Mouse (Mus musculus): ENCODE results near the gene Ndufaf1.
A peak's percentile ranks its signal among the peaks of the same experiment; 100 is the strongest.
"Not testable (repeated sequence)": the region's sequence is repeated elsewhere in the genome, so short reads cannot be mapped to it uniquely, and the experiment has no call there.

The Ndufaf1 gene

GRCm38 (mm10) chr2:119662220-119663182 lies at the start of gene Ndufaf1:
Gene Ndufaf1, minus strand, starts transcription at chr2:119662827.
- DNase-seq (ENCODE audit: extremely low read depth, low read depth), result peak; percentile 87

DNA sequence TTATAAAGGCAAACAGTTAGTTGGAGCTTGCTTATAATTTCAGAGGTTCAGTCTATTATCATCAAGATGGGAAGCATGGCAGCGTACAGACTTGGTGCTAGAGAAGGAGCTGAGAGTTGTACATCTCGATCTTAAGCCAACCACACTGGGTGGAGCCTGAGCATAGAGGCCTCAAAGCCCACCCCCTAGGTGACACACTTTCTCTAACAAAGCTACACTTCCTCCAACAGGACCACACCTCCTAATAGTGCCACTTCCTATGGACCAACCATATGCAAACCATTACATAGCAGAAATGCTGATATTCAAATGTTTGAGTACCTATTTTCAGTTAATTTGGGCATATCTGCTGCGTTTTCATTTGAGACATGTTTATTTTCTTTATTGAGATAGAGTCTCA lies 47.4 kb upstream of the Ndufaf1 start:
- DNase-seq (ENCODE audit: extremely low read depth, low read depth), result no peak

DNA sequence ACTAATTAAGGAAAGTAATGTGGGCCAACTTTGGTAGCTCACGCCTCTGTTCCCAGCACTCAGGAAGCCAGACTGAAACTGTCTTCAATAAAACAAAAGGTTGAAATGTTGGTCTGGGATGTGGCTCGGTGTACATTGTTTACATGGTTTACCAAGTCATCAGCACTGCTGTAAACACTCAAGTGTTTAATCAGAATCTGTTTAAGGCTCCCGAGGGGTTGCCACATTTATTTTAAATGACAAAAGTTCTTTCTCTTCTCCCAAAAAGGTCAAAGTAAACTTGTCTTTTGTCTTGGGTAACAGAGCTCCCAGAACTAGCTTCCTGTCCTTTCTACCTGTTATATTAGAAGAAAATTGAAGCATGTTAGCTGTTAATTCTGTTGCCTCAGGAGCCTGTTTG lies 45.0 kb upstream of the Ndufaf1 start:
- DNase-seq (ENCODE audit: extremely low read depth, low read depth), result no peak

GRCm38 (mm10) chr2:119703171-119703570 lies 40.5 kb upstream of the Ndufaf1 start:
- DNase-seq (ENCODE audit: extremely low read depth, low read depth), result no peak

DNA sequence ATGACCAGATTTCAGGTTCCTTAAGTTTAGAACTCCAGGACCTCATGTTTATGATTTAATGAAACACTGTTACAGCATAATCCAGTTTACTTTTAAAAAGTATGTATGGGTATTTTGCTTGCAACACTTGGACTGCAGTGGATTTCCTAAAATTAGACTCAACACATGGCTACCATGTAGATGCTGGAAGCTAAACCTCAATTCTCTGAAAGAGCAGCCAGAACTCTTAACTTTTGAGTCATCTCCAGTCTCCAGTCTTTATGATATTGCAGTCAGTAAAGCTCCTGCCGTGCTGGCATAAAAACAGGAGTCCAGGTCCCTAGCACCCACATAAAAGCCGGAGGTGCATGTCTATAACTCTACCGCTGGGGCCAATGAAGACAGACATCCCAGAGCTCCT lies 37.3 kb upstream of the Ndufaf1 start:
- DNase-seq (ENCODE audit: extremely low read depth, low read depth), result no peak

- no peak for DNase-seq (ENCODE audit: extremely low read depth, low read depth)
Measured at GRCm38 (mm10) chr2:119698472-119698871, 35.8 kb upstream of the Ndufaf1 start.

- no peak for DNase-seq (ENCODE audit: extremely low read depth, low read depth)
Measured at GRCm38 (mm10) chr2:119696111-119696510, 33.5 kb upstream of the Ndufaf1 start.

DNA sequence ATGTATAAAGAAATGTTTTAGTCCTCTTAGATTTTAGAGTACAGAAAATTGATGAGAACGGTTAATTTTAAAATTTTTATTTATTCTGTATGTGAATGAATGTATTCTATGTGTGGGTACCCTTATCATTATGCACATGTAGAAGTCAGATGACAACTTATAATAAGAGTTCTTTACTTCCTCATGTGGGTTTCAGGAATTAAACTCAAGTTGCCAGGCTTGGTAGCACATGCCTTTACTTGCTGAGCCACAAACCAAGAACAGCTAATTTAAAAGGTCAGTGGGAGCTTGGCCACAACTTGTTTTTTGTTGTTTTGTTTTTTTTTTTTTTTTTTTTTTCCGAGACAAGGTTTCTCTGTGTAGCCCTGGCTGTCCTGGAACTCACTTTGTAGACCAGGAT lies 32.2 kb upstream of the Ndufaf1 start:
- no peak for DNase-seq (ENCODE audit: extremely low read depth, low read depth)

- DNase-seq (ENCODE audit: extremely low read depth, low read depth), result no peak
Measured at GRCm38 (mm10) chr2:119692003-119692701, 29.5 kb upstream of the Ndufaf1 start.

DNA sequence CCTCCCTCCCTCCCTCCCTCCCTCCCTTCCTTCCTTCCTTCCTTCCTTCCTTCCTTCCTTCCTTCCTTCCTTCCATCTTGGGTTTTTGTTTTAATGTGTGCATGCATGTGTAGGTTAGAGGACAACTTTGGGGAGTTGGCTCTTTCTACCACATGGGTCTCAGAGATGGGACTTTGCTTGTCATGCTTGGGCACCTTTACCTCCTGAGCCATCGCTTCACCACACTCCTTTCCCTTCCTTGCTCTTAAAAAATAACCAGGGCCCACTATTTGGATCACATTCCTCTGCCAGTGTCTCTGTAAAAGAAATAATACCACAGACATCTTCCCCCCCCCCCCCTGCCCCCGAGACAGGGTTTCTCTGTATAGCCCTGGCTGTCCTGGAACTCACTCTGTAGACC lies 21.1 kb upstream of the Ndufaf1 start:
- DNase-seq (ENCODE audit: extremely low read depth, low read depth), result no peak

GRCm38 (mm10) chr2:119675831-119676230 lies 13.2 kb upstream of the Ndufaf1 start:
- DNase-seq (ENCODE audit: extremely low read depth, low read depth), result peak; percentile 36

DNA sequence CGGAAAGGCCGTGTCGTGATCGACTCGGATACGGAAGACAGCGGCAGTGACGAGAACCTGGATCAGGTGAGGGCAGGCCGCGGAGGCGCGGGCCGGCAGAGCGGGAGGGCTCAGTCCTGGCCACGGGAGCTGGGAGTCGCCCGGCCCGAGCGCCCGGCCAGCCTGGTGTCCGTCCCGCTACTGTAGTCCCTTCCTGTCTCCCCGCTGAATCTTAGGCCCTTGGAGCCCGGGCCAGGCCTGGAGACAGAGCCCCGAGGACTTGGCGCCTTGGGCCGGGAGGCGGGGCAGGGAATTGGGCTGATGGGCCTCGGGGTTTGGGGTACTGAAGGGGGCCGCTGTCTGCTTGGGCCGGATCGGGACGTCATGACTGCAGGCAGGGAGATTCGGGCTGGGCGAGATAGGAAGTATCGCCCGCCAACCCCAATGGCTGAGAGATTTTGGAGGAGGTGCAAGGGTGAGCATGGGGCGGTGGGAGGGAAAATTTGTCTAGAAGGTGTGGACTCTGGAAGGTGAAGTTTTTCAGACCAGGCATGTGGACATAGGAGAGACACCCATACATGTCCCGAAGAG lies 12.7 kb upstream of the Ndufaf1 start:
- DNase-seq (ENCODE audit: extremely low read depth, low read depth), result peak; percentile 33

DNA sequence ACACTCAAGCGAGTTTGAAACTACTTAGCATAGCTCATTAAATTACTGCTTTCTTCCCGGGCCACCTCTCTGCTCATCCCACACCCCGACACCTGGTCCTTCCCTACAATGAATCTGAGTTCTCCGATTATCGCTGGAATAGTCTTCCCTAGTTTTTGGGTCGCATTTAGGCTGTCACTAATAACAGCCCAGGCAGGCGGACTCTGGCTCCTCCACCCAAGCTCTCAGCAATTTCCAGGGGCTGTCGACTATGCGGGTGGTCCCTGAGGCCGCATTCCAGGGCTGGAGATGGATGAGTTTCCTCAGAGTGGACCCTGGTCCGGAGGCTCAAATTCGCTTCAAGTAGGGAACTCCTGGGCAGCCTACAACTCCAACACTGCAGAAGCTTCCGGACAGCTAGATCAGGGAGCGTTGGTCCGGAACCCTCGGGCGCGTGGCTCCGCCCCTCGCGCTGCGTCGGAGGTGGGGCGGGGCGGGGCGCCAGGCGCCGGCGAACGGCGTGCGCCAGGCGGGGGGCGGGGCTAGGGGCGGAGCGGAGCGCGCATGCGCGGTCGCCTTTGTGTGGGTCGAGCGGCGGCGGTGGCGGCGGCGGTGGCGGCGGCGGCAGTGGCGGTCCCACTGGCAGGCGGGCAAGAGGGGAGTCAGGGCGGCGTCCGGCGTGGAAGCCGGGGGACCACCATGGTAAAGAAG lies 12.0 kb upstream of the Ndufaf1 start, which contains the start of gene Rtf1:
Rtf1 (plus strand) TSS at position 544 of the 690 bp plus-strand sequence.
- DNase-seq (ENCODE audit: extremely low read depth, low read depth), result peak; percentile 48

DNA sequence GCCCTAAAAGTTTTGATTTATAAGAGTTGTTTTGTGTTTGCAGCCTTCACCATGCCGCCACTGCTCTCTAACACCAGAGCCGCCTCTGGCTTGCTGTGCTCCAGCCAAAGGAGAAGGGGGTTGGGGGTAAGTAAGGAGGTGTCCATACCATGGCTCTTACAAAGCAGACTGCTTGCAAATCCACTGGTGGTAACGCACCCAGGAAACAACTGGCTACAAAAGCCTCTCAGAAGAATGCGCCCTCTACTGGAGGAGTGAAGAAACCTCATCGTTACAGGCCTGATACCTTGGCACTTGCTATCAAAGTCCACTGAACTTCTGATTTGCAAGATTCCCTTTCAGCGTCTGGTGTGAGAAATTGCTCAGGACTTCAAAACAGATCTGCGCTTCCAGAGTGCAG lies 6.4 kb upstream of the Ndufaf1 start:
- no peak for DNase-seq (ENCODE audit: extremely low read depth, low read depth)

- not testable (repeated sequence) for DNase-seq (ENCODE audit: extremely low read depth, low read depth)
Measured at GRCm38 (mm10) chr2:119665744-119666143, 3.1 kb upstream of the Ndufaf1 start.

DNA sequence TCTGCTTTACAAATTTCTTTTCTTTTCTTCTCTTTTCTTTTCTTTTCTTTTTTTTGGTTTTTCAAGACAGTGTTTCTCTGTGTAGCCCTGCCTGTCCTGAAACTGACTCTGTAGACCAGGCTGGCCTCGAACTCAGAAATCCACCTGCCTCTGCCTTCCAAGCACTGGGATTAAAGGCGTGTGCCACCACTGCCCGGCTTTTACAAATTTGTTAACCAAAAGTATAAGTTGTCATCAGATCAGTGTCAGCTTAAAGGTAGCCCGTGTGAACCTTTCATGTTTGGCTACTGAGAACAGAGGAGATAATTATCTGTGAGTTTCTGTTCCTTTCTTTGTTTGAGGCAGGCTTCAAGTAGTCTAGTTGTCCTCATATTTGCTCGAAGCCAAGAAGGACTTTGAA lies 18.4 kb downstream of the Ndufaf1 start:
- DNase-seq (ENCODE audit: extremely low read depth, low read depth), result no peak

DNA sequence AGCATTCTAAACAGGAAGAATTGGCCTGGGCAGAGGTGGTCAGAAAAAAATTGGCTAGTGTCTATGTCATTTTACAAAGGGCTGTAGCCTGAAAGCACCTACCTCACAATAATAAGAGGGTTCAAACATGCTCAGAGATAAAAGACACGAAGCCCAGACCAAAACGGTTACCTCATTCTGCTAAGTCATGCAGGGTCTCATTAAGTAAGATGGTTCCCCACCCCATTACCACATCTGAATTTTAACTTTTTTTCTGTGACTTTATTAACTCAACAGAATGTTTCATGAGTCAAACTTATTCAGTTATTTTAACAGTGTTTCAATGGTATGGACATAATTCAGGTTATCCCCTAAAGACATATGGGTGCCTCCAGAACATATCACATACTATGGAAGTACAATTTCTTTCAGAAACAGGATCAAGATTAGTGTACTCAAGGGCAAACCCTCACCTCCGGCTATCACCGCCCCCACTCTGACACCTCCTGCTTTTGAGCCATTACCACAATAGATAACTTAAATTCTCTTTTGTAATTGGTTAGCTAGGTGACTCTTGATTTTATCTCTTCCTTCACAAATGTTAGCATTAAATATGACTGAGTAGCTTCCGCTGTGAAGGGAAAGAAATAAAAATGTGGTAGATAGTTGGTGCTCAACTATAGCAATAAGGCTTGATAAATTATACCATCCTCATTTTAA lies 21.3 kb downstream of the Ndufaf1 start:
- no peak for DNase-seq (ENCODE audit: extremely low read depth, low read depth)

- no peak for DNase-seq (ENCODE audit: extremely low read depth, low read depth)
Measured at GRCm38 (mm10) chr2:119636781-119637180, 25.8 kb downstream of the Ndufaf1 start.

DNA sequence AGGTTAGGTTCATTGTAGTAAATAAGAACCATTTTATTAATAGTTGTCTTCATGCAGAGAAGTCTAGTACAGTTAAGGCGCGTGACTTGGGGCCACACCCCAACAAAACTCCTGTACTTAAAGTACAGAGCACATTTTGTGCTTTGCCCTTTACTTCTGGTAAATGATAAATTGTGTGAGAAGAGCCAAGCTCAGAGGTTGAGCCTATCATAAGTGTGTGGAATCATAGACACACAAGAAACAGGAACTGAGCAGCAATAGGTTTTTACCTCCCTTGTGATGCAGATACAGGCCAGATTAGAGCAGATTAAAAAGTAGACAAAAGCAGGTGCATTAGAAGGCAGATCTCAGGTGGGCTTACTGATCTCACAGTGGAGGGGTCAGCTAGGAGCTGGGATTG lies 41.3 kb downstream of the Ndufaf1 start:
- DNase-seq (ENCODE audit: extremely low read depth, low read depth), result peak; percentile 52

DNA sequence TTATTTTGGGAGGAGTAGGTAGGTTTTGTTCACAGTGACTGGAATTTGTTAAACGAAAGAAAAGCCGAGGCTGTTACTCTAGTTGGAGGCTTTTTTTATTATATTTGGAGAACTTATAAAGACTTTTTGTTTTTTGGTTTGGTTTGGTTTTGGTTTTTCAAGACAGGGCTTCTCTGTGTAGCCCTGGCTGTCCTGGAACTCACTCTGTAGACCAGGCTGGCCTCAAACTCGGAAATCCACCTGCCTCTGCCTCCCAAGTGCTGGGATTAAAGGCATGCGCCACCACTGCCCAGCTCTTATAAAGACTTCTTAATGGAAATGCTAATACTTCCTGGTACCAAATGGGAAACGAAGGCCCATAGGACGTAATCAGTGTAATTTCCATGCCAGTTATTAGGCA lies 43.6 kb downstream of the Ndufaf1 start:
- not testable (repeated sequence) for DNase-seq (ENCODE audit: extremely low read depth, low read depth)

All from MEL-GATA-1-ER (cell line).